Mouse (Mus musculus) mouse trophoblast stem cell (cell line): ENCODE results near the gene 9530068E07Rik.

Experiments
- in situ Hi-C, 2 experiments: fragments of 300-500 bp; cut with MseI, MboI; formaldehyde crosslinking; loops; 2 replicates in 1 of 2; 3 replicates in 1 of 2; pipeline ENCODE4 v1.15.1; 2025

Gene 9530068E07Rik

DNA sequence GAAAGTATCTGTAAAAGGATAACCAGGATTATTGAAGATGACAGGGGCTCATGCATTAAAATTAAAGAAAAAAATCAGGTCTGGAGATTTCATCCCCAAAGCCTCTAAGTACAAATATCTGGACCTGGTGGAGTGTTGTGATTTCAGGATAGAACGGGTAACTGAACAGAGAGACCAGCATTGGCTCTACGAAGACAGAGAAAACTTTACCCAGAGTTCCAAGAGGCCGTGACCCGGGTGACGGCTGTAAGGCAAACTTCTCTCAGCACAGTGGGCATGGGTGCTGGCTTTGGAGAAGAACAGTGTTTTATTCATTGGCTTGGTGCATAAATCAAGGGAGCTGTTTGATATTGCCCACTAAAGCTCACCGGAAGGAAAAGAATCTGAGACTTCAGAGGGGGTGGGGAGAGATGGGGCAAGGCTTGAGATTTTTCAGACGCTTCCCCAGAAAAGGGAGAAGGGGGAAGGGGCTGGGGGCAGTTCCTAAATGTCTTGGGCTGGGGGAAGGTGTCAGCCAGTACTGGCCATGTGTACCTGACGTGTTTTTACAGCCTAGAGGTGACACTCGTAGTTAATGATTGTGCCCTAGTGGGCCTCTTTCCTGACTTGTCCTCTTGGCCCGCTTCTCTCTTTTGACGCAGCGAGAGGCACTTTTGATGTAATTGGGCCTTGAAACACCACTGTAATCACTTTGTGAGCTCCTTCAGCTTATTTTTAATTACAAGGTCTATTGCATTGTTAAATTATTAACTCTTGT lies 24.2 kb downstream of the 9530068E07Rik start:
- in situ Hi-C loops = loop anchor here (10.0 kb wide), 4 partner anchors 94 to 834 kb away; partner anchors contain the start of gene Fstl4 (in 1 of the 2)

DNA sequence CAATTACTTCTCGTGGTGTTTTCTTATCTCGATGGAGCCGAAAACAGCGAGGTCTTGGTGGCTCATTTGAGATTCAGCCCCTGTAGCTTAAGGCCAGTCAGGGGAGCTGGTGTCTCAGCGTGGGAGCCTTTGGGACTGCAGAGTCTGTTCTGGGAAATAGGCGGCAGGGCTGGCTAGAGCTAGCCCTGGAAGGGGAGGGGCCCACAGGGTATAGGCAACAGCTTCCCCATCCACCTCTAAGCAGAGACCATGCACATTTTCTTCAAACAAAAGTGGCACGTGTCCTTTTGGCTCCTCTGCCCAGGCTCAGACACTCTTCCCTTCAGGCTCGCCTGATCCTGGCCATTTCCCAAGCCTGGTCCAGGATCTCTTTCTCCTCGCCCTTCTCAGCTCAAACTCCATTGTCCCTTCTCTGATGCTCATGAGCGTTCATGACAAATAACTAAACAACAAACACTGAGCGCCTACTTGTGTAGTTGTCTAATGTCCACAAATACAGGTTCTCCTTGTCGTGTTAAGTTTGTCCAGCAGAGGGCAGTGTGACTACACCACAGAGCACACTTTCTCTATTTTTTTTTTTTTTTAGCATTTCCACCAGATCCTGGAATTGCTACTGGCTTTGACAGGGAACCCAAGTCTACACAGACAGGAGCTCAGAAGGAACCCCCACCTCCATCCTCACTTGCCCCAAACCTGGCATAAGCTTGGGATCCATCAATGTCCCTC lies 25.0 kb downstream of the 9530068E07Rik start:
- in situ Hi-C loops = loop anchor here (10.0 kb wide), 4 partner anchors 94 to 834 kb away; partner anchors contain the start of gene Fstl4 (in 1 of the 2)

DNA sequence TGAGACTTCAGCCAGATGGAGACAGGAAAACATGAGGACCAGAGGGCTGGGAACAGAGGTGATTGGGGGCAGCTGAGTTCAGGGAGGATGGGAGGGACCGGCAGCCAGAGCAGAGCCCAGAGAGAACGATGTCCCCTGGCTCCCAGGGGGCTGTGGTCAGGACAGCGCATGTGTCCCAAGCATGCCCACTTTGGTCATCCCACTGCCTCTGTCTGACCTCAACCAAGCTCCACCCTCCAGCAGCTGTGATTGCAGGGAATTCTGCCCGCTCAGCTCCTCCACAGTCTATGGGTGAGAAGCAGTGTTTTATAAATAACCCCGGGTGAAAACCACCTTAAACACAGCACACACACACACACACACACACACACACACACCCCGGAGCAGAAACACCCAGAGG lies 33.2 kb downstream of the 9530068E07Rik start:
- in situ Hi-C loops = loop anchor here (10.0 kb wide), 4 partner anchors 85 to 825 kb away; partner anchors contain the start of gene Fstl4 (in 1 of the 2)

DNA sequence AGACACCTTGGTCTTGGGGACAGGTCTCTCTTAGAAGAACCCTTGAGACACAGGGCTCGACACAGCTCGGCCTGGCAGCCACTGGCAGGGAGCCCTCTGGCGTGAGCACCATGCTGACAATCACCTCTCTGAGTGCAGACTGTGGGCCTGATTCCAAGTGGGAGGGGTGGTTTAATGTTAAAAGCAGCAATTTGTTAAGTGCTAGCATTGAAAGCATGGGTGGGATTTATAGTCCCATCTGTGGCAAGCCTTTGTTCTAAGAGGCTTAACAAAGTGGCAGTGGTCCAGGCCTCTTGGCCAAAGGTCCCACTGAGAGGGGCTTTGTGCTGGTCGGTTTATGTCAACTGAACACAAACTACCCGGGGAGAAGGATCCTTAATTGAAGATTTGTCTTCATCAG lies 35.4 kb downstream of the 9530068E07Rik start:
- in situ Hi-C loops = no loop called here

DNA sequence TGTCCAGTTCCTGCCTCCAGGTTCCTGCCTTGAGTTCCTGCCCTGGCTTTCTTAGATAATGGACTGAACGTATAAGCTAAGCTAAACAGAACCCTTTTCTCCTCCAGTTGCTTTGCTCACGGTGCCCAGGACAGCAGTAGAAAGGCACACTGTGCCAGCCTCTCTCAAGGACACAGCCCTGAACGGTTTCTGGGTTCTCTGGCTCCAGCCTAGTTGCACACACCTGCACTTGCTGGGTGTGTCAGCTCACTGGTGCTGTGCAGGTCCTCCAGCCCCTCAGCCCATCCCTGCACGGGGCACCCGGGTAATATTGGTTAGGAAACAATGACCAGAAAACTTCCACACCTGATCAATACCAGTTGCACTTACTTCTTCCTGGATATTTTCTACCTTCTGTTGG lies 35.9 kb downstream of the 9530068E07Rik start:
- in situ Hi-C loops = no loop called here

DNA sequence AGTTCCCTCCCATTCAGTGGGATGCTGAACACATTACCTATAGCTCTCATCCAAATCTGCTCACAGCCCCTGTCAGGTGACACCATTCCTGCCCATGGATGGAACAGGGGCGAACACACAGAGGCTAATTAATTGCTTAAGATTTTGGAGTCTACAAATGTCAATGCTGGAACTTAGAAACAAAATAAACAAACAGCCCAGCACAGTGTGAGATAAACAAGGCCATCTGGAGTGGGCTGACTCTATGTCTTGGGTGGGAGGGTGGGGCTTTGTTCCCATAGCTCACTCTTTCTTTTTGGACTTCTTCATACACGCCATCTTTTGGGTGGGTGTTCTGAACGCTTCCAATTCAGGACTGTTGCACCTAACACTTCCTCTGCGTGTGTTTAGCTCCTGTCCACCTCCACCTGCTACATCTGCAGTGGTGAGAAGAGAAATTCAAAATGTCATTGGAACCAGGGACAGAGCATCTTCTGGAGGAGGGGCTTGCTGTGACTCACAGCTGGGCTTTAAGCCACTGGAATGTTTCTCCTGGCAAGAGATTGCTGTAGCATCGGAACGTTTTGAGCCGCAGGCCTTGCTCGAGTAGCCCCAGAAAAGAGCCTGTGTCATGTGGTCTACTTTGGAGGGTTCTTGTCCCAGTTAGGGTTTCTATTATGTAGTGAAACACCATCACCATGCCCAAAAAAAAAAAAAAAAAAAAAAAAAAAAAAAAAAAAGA lies 37.0 kb downstream of the 9530068E07Rik start:
- in situ Hi-C loops = no loop called here

DNA sequence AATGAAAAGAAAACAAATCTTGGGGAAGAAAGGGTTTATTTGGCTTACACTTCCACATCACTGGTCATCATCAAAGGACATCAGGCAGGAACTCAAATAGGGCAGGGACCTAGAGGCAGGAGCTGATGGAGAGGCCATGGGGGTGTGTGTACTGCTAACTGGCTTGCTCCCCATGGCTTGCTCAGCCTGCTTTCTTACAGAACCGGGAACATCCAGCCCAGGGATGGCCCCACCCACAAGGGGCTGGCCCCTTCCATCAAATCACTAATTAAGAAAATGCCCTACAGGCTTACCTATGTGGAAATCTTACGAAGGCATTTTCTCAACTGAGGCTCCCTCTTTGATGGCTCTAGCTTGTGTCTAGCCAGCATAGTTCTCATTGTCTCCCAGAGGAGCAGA lies 37.6 kb downstream of the 9530068E07Rik start:
- in situ Hi-C loops = no loop called here

DNA sequence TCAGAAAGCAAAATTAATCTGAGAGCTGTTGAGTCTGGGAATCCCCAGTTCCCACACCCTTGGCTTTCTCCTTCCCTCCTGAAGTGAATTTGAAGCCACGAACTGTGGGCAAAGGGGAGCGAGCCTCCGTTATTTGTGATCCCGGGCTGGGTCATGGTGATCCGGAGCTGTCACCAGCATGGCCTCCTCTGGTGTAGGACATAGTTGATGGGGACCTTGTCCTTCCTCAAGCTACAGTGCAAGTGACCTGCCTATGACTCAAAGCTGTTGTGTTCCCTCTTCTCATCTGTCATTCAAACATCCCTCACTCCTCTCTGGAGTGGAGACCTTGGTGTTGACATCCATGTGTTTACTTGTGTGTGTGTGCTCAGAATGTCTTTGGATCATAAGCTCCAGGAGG lies 39.2 kb downstream of the 9530068E07Rik start:
- in situ Hi-C loops = no loop called here

DNA sequence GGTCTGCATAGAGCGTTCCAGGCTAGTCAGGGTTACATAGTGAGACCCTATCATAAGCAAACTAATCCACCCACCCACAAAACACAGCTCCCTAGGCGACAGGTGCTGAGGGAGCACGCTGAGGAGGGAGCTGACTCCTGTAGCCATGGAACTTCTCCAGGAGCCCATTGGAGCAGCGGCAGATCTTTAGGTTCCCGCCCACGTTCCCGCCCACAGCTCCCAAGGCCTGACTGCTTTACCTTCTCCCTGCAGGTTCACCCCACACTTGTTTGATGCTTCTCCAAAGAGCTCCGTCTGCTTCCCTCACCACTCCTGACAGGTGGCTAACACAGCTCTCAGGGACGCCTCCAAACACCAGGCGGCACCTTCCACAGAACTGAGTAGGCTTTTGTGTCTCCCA lies 40.9 kb downstream of the 9530068E07Rik start:
- in situ Hi-C loops = no loop called here

DNA sequence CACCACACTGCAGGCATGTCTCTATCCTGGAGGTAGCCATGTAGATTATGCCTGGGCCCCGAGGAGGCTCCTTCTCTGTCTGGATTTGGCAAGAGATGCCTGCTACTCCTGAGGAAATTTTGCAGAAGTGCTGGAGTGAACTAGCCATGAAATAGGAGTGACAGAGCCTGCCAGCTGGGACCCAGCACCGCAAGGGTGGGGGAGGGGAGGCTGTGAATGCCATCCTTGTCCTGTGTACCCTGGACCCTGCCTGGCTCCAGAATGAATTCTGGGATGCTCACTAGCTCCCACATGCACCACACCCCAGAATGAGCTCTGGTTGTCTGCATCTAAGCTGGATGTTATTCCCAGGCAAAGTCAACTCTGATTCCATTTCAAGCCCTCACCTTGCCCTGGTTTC lies 44.9 kb downstream of the 9530068E07Rik start:
- in situ Hi-C loops = no loop called here

DNA sequence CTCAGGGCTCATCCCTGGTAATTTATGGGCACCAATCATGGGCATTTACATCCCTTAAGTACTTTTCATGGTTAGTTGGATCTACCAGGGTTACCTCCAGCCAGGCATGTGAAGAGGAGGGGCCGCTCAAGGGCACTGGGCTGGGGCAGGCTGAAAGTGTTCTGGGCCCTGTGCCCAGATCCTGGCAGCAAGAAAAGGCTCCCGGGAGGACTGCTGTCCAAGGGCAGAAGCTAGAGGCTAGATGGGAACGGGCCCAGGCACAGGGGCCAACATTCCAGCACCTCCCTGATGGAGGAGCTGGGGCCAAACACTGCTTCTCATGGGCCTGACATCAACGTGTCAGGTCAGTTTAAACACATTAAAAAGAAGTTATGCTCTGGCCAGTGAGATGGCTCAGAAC lies 51.0 kb downstream of the 9530068E07Rik start:
- in situ Hi-C loops = no loop called here

DNA sequence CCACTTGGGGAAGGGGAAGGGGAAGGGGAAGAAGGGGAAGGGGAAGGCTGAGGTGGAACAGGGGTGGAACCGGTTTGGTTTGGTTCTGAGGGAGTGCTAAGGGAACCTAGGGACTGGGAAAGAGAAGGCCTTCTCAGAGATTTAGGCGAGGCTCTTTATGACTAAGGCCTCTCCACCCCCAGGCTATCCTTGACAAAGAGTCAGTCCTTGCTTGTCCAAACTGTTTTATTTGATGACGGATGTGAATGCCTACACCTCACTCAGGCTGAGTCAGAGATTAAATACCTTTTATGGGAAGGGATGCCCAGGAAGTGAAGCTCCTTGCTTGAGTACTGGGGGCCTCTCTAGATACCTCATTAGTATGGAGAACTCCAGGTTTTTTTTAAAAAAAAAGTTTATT lies 52.8 kb downstream of the 9530068E07Rik start:
- in situ Hi-C loops = no loop called here

DNA sequence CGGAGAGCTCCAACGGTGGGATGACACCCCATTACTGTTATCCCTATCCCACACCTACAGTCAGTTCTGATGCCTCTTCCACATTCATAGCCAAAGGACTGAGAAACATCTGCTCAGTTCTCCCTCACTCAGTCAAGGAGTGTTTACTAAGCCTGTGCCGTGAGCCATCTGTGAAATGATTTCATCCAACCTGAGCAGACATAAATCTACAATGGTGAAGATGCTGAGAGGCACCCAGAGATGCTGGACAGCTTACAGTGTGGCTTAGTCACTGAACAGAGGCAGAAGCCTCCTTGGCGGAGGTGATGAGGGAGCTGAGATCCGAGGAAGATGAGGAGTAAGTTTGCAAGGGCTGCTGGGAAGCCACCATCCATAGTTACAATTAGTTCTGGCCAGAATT lies 62.1 kb downstream of the 9530068E07Rik start:
- in situ Hi-C loops = no loop called here
